Mouse (Mus musculus): ENCODE results near the gene Ccnf. TPM values are rescaled to one million over a fixed set of nuclear protein-coding genes. Genes with fewer than 3 reads are reported as not detected.

Gene Ccnf
- total and polyA plus RNA-seq, 2 experiments from 2014 or later: 5.0 to 6.2 TPM

DNA sequence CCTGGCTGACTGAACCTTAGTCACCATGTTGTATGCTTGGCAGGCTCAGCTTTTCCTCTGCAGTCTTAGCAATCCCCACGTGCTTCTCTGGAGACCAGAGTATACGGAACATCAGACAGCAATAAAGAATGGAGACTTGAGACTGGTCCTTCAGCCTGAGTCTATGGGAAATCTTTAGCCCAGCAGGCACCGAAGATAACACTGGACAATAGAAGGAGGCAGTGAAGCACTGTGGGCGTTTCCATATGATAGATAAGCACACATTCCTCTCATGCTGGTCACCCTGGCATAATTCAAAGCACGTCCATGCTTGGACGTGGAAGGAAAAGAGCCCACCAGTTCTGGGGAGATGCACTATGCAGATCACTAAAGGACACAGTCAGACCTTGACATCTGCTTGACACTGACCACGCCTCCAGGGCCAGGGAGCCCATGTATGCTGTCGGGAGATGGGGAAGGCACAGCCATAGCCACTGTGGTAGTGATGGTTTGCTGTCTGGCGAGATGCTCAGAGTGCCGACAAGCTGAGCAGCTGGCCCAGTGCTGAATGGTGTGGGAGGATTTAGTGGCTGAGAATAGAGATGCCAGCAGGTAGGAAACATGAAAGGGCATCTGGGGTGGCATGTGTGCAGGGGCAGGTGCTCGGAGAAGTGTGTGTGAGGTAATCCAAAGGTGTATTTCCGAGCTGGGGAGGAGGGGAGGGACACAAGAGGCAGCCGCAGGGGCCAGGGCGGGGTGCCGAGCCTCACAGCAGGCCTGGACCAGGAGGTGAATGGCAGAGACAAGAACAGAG lies 54.1 kb downstream of the Ccnf start:
- DNase-seq (ENCODE audit: low spot score) (no peak), ATAC-seq (ENCODE audit: low FRiP score) (no peak)
- no peaks in the 10 kb centered on the region for H3K9me3 ChIP-seq (ENCODE audit: low read length)
- no peaks in the 10 kb centered on the region for H3K27me3 ChIP-seq (ENCODE audit: insufficient read depth, low read length)
- no peak for TF ChIP-seq CTCF (IDR thresholded peaks at IDR 0.05)
- H3K4me1 ChIP-seq (ENCODE audit: insufficient read depth, low read length): peaks cover 3% of the 10 kb centered on the region; the same call in 1 of the 2 replicates
- H3K9ac ChIP-seq (replicated peaks; ENCODE audit: low read length, poor library complexity, severe bottlenecking): no peak overlapping the region
- 60% methylated on average over 15 of the region's 15 CpGs for WGBS
- no peak overlapping the region for H3K4me2 ChIP-seq (ENCODE audit: low read depth, low read length, poor library complexity, severe bottlenecking)
- H3K4me3 ChIP-seq (ENCODE audit: low read depth, low read length): no peak overlapping the region
- H3K36me3 ChIP-seq (ENCODE audit: insufficient read depth, low read length): peaks cover 3% of the 10 kb centered on the region; the same call in 1 of the 2 replicates
- H3K27ac ChIP-seq (ENCODE audit: low read depth, low read length): no peak overlapping the region

DNA sequence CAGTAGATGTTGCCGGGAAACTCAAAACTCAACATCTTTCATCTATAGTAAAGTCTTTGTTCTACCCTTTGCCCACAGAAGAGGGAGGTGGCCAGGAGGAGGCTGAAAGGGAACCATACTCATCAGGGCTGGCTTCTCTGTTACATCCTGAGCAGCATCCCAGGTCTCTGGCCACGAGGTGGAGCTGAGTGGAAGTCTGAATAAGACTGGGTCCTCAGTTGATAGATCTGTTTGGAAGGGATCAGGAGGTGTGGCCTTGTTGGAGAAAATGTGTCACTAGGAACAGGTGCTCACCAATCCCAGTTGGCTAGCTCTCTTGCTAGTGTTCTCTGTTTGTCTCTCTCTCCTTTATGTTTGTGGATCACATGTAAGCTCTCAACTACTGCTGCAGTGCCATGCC lies 55.9 kb downstream of the Ccnf start:
- WGBS: 70% methylated on average over 2 of the region's 2 CpGs

DNA sequence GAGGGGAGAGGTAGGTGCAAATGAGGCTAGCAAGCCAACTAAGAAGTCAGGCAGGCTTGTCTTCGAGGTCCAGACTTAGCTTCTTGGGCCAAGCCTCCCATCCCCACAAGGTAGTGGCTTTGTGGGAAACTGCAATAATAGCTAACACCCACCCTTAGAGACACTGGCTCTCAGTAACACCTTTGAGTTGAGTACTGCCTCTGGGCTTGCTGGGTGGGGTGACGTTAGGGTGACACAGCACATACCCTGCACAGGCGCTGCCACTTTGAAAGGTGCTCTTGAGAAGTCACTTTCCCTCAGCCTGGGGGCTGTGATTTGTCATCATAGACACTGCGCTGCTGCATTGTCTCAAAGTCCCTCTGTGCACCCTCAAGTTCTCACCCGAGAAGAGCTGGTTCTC lies 57.5 kb downstream of the Ccnf start:
- Histone ChIP-seq H3K4me2 (ENCODE audit: low read depth, low read length, poor library complexity, severe bottlenecking) (no peak overlapping the region), H3K9ac (replicated peaks; ENCODE audit: low read length, poor library complexity, severe bottlenecking) (no peak overlapping the region), H3K36me3 (ENCODE audit: insufficient read depth, low read length) (peaks cover 2% of the 10 kb centered on the region; the same call in 1 of the 2 replicates), H3K4me3 (ENCODE audit: low read depth, low read length) (no peak overlapping the region), H3K27me3 (ENCODE audit: insufficient read depth, low read length) (no peaks in the 10 kb centered on the region), H3K9me3 (ENCODE audit: low read length) (no peaks in the 10 kb centered on the region), H3K4me1 (ENCODE audit: insufficient read depth, low read length) (no peaks in the 10 kb centered on the region), H3K27ac (ENCODE audit: low read depth, low read length) (no peak overlapping the region)
- 91% methylated on average over 5 of the region's 5 CpGs for WGBS
- ATAC-seq (ENCODE audit: low FRiP score): no peak
- no peak for DNase-seq (ENCODE audit: low spot score)
- TF ChIP-seq CTCF (IDR thresholded peaks at IDR 0.05): no peak

More for the DNA sequence above, 55.9 kb downstream of the Ccnf start:
- Histone ChIP-seq H3K9ac (replicated peaks; ENCODE audit: low read length, poor library complexity, severe bottlenecking) (no peak overlapping the region), H3K27me3 (ENCODE audit: insufficient read depth, low read length) (no peaks in the 10 kb centered on the region), H3K9me3 (ENCODE audit: low read length) (no peaks in the 10 kb centered on the region), H3K27ac (ENCODE audit: low read depth, low read length) (no peak overlapping the region), H3K4me2 (ENCODE audit: low read depth, low read length, poor library complexity, severe bottlenecking) (no peak overlapping the region), H3K36me3 (ENCODE audit: insufficient read depth, low read length) (no peaks in the 10 kb centered on the region; the same call in 1 of the 2 replicates), H3K4me3 (ENCODE audit: low read depth, low read length) (no peak overlapping the region), H3K4me1 (ENCODE audit: insufficient read depth, low read length) (peaks cover 3% of the 10 kb centered on the region; the same call in 1 of the 2 replicates)
- TF ChIP-seq CTCF (IDR thresholded peaks at IDR 0.05): no peak
- ATAC-seq (ENCODE audit: low FRiP score) (no peak), DNase-seq (ENCODE audit: low spot score) (no peak)

DNA sequence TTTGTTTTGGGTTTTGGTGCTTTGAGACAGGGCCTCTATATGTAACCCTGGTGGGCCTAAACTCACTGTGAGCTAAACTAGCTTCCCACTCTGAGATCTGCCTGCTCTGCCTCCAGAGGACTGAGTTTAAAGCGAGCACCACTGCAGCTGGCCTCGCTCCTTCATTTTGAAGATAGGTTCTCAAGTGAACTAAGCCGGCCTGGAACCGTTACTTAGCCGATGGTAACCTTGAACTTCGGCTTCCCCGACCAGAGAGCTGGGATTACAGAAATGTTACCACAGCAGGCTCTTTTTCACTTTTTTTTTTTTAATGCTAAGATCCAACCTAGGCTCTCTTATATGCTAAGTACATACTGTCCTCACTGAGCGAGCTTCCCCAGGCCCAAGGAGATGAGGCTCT lies 58.0 kb downstream of the Ccnf start:
- H3K36me3 ChIP-seq (ENCODE audit: insufficient read depth, low read length): peaks cover 2% of the 10 kb centered on the region; the same call in 1 of the 2 replicates
- H3K9ac ChIP-seq (replicated peaks; ENCODE audit: low read length, poor library complexity, severe bottlenecking): no peak overlapping the region
- no peaks in the 10 kb centered on the region for H3K4me1 ChIP-seq (ENCODE audit: insufficient read depth, low read length)
- no peak for TF ChIP-seq CTCF (IDR thresholded peaks at IDR 0.05)
- no peak overlapping the region for H3K4me2 ChIP-seq (ENCODE audit: low read depth, low read length, poor library complexity, severe bottlenecking)
- 88% methylated on average over 8 of the region's 8 CpGs for WGBS
- DNase-seq (ENCODE audit: low spot score): no peak
- no peak overlapping the region for H3K4me3 ChIP-seq (ENCODE audit: low read depth, low read length)
- ATAC-seq (ENCODE audit: low FRiP score): no peak
- no peaks in the 10 kb centered on the region for H3K9me3 ChIP-seq (ENCODE audit: low read length)
- no peak overlapping the region for H3K27ac ChIP-seq (ENCODE audit: low read depth, low read length)
- no peaks in the 10 kb centered on the region for H3K27me3 ChIP-seq (ENCODE audit: insufficient read depth, low read length)

DNA sequence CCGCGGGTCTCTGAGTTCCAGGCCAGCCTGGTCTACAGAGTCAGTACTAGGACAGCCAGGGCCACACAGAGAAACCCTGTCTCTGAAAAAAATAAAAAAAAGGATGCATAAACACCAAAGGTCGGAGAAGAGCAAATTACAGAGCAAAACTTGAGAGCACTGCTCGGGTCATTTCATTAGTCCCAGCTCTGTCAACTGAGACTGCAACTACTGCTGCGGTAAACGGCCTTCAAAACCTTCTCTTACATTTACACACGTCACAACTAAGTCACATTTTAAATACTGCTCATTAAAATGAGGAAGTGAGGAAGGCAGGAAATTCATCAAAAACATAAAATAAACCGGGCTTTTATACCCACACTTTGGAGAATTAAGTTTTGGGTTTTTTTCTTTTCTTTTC lies 58.4 kb downstream of the Ccnf start:
- 84% methylated on average over 8 of the region's 8 CpGs for WGBS
- no peak for TF ChIP-seq CTCF (IDR thresholded peaks at IDR 0.05)
- Histone ChIP-seq H3K4me2 (ENCODE audit: low read depth, low read length, poor library complexity, severe bottlenecking) (no peak overlapping the region), H3K4me3 (ENCODE audit: low read depth, low read length) (no peak overlapping the region), H3K9ac (replicated peaks; ENCODE audit: low read length, poor library complexity, severe bottlenecking) (no peak overlapping the region), H3K27ac (ENCODE audit: low read depth, low read length) (no peak overlapping the region), H3K27me3 (ENCODE audit: insufficient read depth, low read length) (no peaks in the 10 kb centered on the region), H3K4me1 (ENCODE audit: insufficient read depth, low read length) (no peaks in the 10 kb centered on the region), H3K36me3 (ENCODE audit: insufficient read depth, low read length) (peaks cover 5% of the 10 kb centered on the region; the same call in 1 of the 2 replicates), H3K9me3 (ENCODE audit: low read length) (no peaks in the 10 kb centered on the region)
- ATAC-seq (ENCODE audit: low FRiP score): no peak
- DNase-seq (ENCODE audit: low spot score): no peak

DNA sequence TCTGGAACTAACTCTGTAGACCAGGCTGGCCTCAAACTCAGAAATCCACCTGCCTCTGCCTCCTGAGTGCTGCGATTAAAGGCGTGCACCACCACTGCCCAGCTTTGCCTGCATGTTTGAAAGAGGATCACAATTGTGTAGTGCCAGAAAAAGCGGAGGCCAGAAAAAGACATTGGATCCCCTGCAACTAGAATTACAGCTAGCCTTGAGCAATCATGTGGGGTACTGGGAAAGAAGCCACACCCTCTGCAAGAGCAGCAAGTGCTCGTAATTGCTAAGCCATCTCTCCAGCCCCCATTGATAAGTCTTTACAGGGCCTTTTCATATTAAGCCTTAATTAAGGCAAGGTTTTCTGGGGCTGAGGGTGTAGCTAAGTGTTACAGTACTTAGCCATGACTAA lies 59.8 kb downstream of the Ccnf start:
- DNase-seq (ENCODE audit: low spot score) (no peak), ATAC-seq (ENCODE audit: low FRiP score) (no peak)
- Histone ChIP-seq H3K9me3 (ENCODE audit: low read length) (no peaks in the 10 kb centered on the region), H3K36me3 (ENCODE audit: insufficient read depth, low read length) (peaks cover 7% of the 10 kb centered on the region; the same call in 1 of the 2 replicates), H3K4me2 (ENCODE audit: low read depth, low read length, poor library complexity, severe bottlenecking) (no peak overlapping the region), H3K9ac (replicated peaks; ENCODE audit: low read length, poor library complexity, severe bottlenecking) (no peak overlapping the region), H3K4me1 (ENCODE audit: insufficient read depth, low read length) (no peaks in the 10 kb centered on the region), H3K27me3 (ENCODE audit: insufficient read depth, low read length) (no peaks in the 10 kb centered on the region), H3K27ac (ENCODE audit: low read depth, low read length) (no peak overlapping the region), H3K4me3 (ENCODE audit: low read depth, low read length) (no peak overlapping the region)
- WGBS: 83% methylated on average over 4 of the region's 4 CpGs
- TF ChIP-seq CTCF (IDR thresholded peaks at IDR 0.05): no peak

Measured in midbrain, postnatal 0 days (tissue).